Mouse (Mus musculus) effector memory CD4-positive, alpha-beta T cell, adult 5 months (primary cell): ENCODE data around the gene Hbb-bs. TPM values are rescaled to one million over a fixed set of nuclear protein-coding genes. Genes with fewer than 3 reads are reported as not detected.

Experiments
- polyA plus RNA-seq: library from polyadenylated mRNA; unstranded; fragments of 100-300 nt; shearing (Covaris generic); gene quantifications from one replicate; pipeline ENCODE4 v1.2.1, GENCODE M21; 2017

Gene Hbb-bs
- polyA plus RNA-seq, result 1.6 TPM

GRCm38 (mm10) chr7:103827808-103828207 lies at the start of gene Hbb-bs:
Hbb-bs (minus strand) TSS chr7:103828096.

GRCm38 (mm10) chr7:103853090-103853489 lies 25.2 kb upstream of the Hbb-bs start, which contains the start of gene Hbb-y:
Hbb-y (minus strand) TSS chr7:103853216.

DNA sequence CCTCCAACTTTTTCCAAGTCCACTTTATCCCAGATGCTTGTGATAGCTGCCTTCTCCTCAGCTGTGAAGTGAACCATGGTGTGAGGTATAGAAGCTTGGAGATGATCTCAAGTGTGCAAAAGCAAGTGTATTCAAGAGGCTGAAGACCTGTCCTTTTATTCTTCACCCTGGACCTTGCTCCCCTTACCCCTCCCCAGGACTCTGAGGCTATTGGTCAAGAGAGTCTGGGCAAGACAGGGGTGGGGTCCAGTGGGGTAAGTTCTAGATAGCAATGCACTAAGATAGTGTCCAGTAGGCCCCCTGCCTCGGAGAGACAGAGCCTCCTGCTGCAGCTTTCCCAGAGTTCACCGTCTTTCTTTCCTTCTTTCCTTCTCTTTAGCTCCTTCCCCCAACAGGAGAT lies 15.1 kb upstream of the Hbb-bs start, which contains the start of gene Hbb-bh1:
TSS of gene Hbb-bh1 (minus strand) at position 131 of the 400 bp plus-strand sequence.

DNA sequence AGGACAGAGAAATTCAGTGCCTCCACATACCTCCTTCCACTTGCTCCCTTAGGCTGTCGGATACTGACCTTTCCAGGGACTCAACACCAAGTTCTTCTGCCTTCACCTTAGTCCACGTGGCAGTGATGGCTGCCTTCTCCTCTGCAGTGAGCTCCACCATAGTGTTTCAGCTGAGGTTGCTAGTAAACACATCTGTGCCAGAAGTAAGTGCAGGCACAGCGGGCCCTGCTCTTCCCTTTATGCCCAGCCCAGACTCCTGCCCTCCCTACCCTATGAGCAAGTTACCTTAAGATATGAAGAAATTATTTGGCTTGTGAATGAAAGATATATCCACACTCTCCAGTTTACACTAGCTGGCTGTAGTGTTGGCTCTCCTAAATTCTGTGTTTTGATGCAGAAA lies 12.4 kb upstream of the Hbb-bs start, which contains the start of gene Hbb-bh2:
TSS of gene Hbb-bh2 (minus strand) at position 253 of the 400 bp plus-strand sequence.

DNA sequence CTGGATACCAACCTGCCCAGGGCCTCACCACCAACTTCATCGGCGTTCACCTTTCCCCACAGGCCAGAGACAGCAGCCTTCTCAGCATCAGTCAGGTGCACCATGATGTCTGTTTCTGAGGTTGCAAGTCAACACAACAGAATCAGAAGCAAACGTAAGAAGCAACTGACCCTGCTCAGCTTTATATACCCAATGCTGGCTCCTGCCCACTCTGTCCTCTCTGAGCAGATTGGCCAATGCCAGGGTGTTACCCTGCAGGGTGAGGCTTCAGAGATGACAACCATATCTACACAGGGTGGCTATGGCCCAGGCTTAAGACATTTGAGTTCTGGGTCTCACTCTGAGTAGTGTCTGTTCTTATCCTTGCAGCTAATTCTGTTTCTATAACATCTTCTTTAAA lies 14.1 kb downstream of the Hbb-bs start, which contains the start of gene Hbb-bt:
TSS of gene Hbb-bt (minus strand) at position 231 of the 400 bp plus-strand sequence.

DNA sequence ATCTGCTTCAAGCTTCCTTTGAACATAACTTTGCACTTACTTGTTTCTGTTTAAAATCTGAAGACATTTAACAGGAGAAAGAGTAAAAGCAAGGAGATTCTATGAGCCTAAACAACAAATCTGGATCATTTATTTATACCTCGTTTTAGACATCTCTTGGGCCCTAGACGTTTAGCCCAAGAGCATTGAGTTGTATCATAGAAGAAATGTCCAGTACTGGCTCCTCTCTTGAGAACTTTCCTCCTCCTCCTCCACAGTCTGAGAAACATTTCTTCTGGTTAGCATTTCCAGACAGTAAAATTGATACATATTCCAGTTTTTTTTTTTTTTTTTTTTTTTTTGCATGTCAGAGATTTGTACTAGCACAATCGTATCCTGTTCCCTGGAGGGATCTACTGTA lies 36.2 kb downstream of the Hbb-bs start, which contains the start of gene Olfr67:
TSS of gene Olfr67 (minus strand) at position 101 of the 400 bp plus-strand sequence.

DNA sequence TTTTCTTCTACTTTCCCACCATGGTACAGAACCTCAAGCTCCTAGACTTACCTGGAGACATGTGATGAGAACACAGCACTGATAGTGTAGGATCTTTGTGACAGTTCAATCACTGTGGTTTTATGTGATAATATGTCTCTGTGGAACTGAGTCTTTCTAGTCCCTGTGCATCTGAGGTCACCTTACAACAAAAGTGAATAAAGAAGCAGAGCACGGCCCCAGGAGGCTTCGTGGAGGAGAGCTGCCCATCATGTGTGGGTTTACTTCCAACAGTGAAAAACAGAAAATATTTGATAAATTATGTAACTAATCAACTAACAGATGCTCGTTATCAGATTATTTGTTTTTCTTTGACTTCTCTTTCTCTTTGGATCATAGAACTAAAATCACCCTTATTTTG lies 48.3 kb downstream of the Hbb-bs start, which contains the start of gene Olfr68:
TSS of gene Olfr68 (minus strand) at position 101 of the 400 bp plus-strand sequence.

Other genes starting within 250 kb of the Hbb-bs start
- not detected for gene Olfr618, start 238.0 kb downstream of the Hbb-bs start, polyA plus RNA-seq
- not detected for gene Olfr619, start 227.5 kb downstream of the Hbb-bs start, polyA plus RNA-seq
- not detected for gene Olfr620, start 215.6 kb downstream of the Hbb-bs start, polyA plus RNA-seq
- gene Olfr622, start 185.4 kb downstream of the Hbb-bs start, polyA plus RNA-seq, result not detected
- not detected for gene Olfr623, start 164.4 kb downstream of the Hbb-bs start, polyA plus RNA-seq
- not detected for gene Olfr624, start 156.9 kb downstream of the Hbb-bs start, polyA plus RNA-seq
- gene Olfr625-ps1, start 145.4 kb downstream of the Hbb-bs start, polyA plus RNA-seq, result not detected
- gene Olfr243, start 113.4 kb downstream of the Hbb-bs start, polyA plus RNA-seq, result not detected
- gene Olfr628, start 97.7 kb downstream of the Hbb-bs start, polyA plus RNA-seq, result not detected
- gene Olfr629, start 83.2 kb downstream of the Hbb-bs start, polyA plus RNA-seq, result not detected
- not detected for gene Olfr630, start 70.8 kb downstream of the Hbb-bs start, polyA plus RNA-seq
- not detected for gene Olfr69, start 56.5 kb downstream of the Hbb-bs start, polyA plus RNA-seq
- gene Olfr68, start 48.4 kb downstream of the Hbb-bs start, polyA plus RNA-seq, result 0.14 TPM
- gene Olfr67, start 36.3 kb downstream of the Hbb-bs start, polyA plus RNA-seq, result not detected
- not detected for gene Hbb-bt, start 14.1 kb downstream of the Hbb-bs start, polyA plus RNA-seq
- not detected for gene Hbb-bh2, start 12.4 kb upstream of the Hbb-bs start, polyA plus RNA-seq
- gene Hbb-bh1, start 15.1 kb upstream of the Hbb-bs start, polyA plus RNA-seq, result not detected
- gene Hbb-y, start 25.1 kb upstream of the Hbb-bs start, polyA plus RNA-seq, result not detected
- gene Olfr66, start 58.2 kb upstream of the Hbb-bs start, polyA plus RNA-seq, result not detected
- not detected for gene Olfr64, start 66.4 kb upstream of the Hbb-bs start, polyA plus RNA-seq
- not detected for gene Olfr65, start 75.4 kb upstream of the Hbb-bs start, polyA plus RNA-seq
- not detected for gene Olfr631, start 100.7 kb upstream of the Hbb-bs start, polyA plus RNA-seq
- gene Olfr632, start 106.3 kb upstream of the Hbb-bs start, polyA plus RNA-seq, result not detected
- gene Olfr633, start 116.3 kb upstream of the Hbb-bs start, polyA plus RNA-seq, result not detected
- 0.06 TPM for gene Olfr635, start 143.1 kb upstream of the Hbb-bs start, polyA plus RNA-seq
- not detected for gene Olfr638, start 170.7 kb upstream of the Hbb-bs start, polyA plus RNA-seq
- gene Olfr639, start 189.2 kb upstream of the Hbb-bs start, polyA plus RNA-seq, result not detected
- not detected for gene Olfr640, start 197.5 kb upstream of the Hbb-bs start, polyA plus RNA-seq
- not detected for gene Olfr641, start 207.3 kb upstream of the Hbb-bs start, polyA plus RNA-seq
- not detected for gene Olfr642, start 224.6 kb upstream of the Hbb-bs start, polyA plus RNA-seq
- 0.25 TPM for gene 4930516K23Rik, start 233.3 kb upstream of the Hbb-bs start, polyA plus RNA-seq
- not detected for gene Olfr644, start 243.8 kb upstream of the Hbb-bs start, polyA plus RNA-seq